In genomic region chr5:43872652-43873051, GRCm38 (mm10) we compare ENCODE assay signal across 29 mouse cellular contexts. TPM values are rescaled to one million over a fixed set of nuclear protein-coding genes. Genes with fewer than 3 reads are reported as not detected.
"Had no signal": no experiment of that assay in that cellular context is flagged by ENCODE, and none has a peak within 500 bp of the region (broad histone marks: within the 10 kb centered on the region; RNA-seq: fewer than 3 reads in every experiment).

No protein-coding gene starts in this region.

- ATAC-seq: hindbrain, embryonic 16.5 days; intestine, embryonic 15.5 days; intestine, postnatal 0 days had no signal

- H3K4me1 ChIP-seq: limb, embryonic 12.5 days had no signal

- H3K4me2 ChIP-seq: heart, embryonic 12.5 days; hindbrain, embryonic 12.5 days; hindbrain, embryonic 14.5 days; intestine, embryonic 15.5 days; limb, embryonic 12.5 days; liver, embryonic 12.5 days had no signal

- H3K27me3 ChIP-seq: heart, embryonic 12.5 days; intestine, embryonic 15.5 days; limb, embryonic 12.5 days; liver, embryonic 12.5 days had no signal

- H3K27ac ChIP-seq: heart, embryonic 10.5 days; hindbrain, embryonic 10.5 days; hindbrain, embryonic 12.5 days; hindbrain, embryonic 14.5 days; intestine, embryonic 15.5 days; layer of hippocampus, adult 2 months; left cerebral cortex, adult 2 months; limb, embryonic 10.5 days; limb, embryonic 12.5 days; liver, embryonic 12.5 days; liver, embryonic 14.5 days had no signal

- DNase-seq: gastrocnemius, postnatal 14 days; gastrocnemius, postnatal 36 days; heart, postnatal 10 days; heart, postnatal 4 days; kidney, adult 18-20 months; kidney, adult 8-10 months; kidney, postnatal 10 days; kidney, postnatal 25 days; kidney, postnatal 4 days; liver had no signal

- H3K36me3 ChIP-seq: heart, embryonic 10.5 days; heart, embryonic 12.5 days; hindbrain, embryonic 10.5 days; hindbrain, embryonic 12.5 days; intestine, embryonic 15.5 days; limb, embryonic 10.5 days; limb, embryonic 12.5 days; liver, embryonic 12.5 days had no signal

- H3K4me3 ChIP-seq: heart, embryonic 10.5 days; heart, embryonic 12.5 days; hindbrain, embryonic 10.5 days; hindbrain, embryonic 12.5 days; intestine, embryonic 15.5 days; layer of hippocampus, adult 2 months; left cerebral cortex, adult 2 months; limb, embryonic 10.5 days; limb, embryonic 12.5 days; liver, embryonic 12.5 days had no signal

- H3K9ac ChIP-seq: heart, embryonic 12.5 days; hindbrain, embryonic 12.5 days; hindbrain, embryonic 14.5 days; intestine, embryonic 15.5 days; limb, embryonic 12.5 days; liver, embryonic 12.5 days; liver, embryonic 14.5 days had no signal

- H3K9me3 ChIP-seq: heart, embryonic 10.5 days; heart, embryonic 12.5 days; hindbrain, embryonic 10.5 days; hindbrain, embryonic 12.5 days; intestine, embryonic 15.5 days; limb, embryonic 10.5 days; limb, embryonic 12.5 days; liver, embryonic 12.5 days had no signal

RNA-seq across cellular contexts. Expression of gene Gm7879, which starts 40.3 kb away (rescaled TPM):
- polyA plus RNA-seq: heart, embryonic 10.5 days; heart, embryonic 12.5 days; hindbrain, embryonic 10.5 days; hindbrain, embryonic 12.5 days; hindbrain, embryonic 16.5 days; kidney, embryonic 14.5 days had no signal

RNA-seq across cellular contexts. Expression of gene Bst1, which starts 54.0 kb away (rescaled TPM):
- total RNA-seq: gastrocnemius, adult 18-20 months; gastrocnemius, adult 8-10 months; layer of hippocampus, adult 2 months; layer of hippocampus, postnatal 25 days; left cerebral cortex, adult 2 months; left cerebral cortex, postnatal 36 days had no signal
- polyA plus RNA-seq: hindbrain, embryonic 10.5 days; hindbrain, embryonic 14.5 days; hindbrain, embryonic 16.5 days; limb, embryonic 12.5 days had no signal
